Mouse (Mus musculus): Measurements from ENCODE around the gene Zbtb46.

Gene Zbtb46

GRCm38 (mm10) chr2:181363946-181364345 is 95.3 kb downstream of the Zbtb46 start:
- DNase-seq (ENCODE audit: low spot score): no peak

- no peak for DNase-seq (ENCODE audit: low spot score)
Observed at GRCm38 (mm10) chr2:181356780-181357179, 102.4 kb downstream of the Zbtb46 start.

- no peak for DNase-seq (ENCODE audit: low spot score)
Observed at GRCm38 (mm10) chr2:181342766-181343165, 116.5 kb downstream of the Zbtb46 start.

GRCm38 (mm10) chr2:181340426-181340825 is 118.8 kb downstream of the Zbtb46 start:
- no peak for DNase-seq (ENCODE audit: low spot score)
